Mouse (Mus musculus): ENCODE results near the gene Cyb561. TPM values are rescaled to one million over a fixed set of nuclear protein-coding genes. Genes with fewer than 3 reads are reported as not detected.

Gene Cyb561
- total RNA-seq, 2 experiments from 2014 or later, result 52.7 to 54.0 TPM

GRCm38 (mm10) chr11:105887281-105887680, 65.9 kb downstream of the Cyb561 start:
- intact Hi-C loops (cut with DNase I), result no loop called here

DNA sequence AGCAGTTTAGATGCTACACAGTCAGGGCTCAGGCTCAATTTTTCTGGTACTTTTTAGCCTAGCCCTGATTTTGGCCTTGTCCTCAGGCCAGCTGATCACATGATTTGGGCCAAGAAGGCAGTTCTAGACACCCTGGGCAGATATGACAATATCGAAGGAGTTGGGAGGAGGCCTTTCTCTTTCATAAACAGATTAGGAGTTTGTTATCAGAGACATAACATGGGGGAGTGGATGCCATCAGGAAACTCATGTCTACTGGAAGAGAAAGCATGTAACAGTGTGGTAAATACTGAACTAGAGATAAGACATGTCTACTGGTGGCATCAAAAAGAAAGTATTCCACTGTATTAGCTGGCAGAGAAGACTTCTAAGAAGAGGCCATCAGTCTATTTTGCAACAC, 67.6 kb downstream of the Cyb561 start:
- intact Hi-C loops (cut with DNase I), result no loop called here
- DNase-seq (ENCODE audit: extremely low spot score in 1 of 2, low spot score in 2 of 2), result no peak

More at GRCm38 (mm10) chr11:105887281-105887680, 65.9 kb downstream of the Cyb561 start:
- no peak for DNase-seq (ENCODE audit: extremely low spot score in 1 of 2, low spot score in 2 of 2)

Other genes starting within 250 kb of the Cyb561 start
- 10 to 100 TPM in 1 of 2 experiments, 1 to 10 TPM in 1; 7.5 to 10.6 TPM for gene Ace, start 14.6 kb upstream of the Cyb561 start, total RNA-seq (2021)
- gene Ace3, start 41.3 kb upstream of the Cyb561 start, total RNA-seq (2021), result not detected
- gene Kcnh6, start 54.8 kb upstream of the Cyb561 start, total RNA-seq (2021), result 1 to 10 TPM; 1.6 to 1.9 TPM
- gene Dcaf7, start 83.5 kb upstream of the Cyb561 start, total RNA-seq (2021), result 100 to 1,000 TPM; 228 to 235 TPM
- 10 to 100 TPM; 14.0 TPM for gene Taco1, start 112.7 kb upstream of the Cyb561 start, total RNA-seq (2021)
- gene Map3k3, start 131.3 kb upstream of the Cyb561 start, total RNA-seq (2021), result 10 to 100 TPM; 23.0 to 23.6 TPM
- gene Gm10840, start 207.5 kb upstream of the Cyb561 start, total RNA-seq (2021), result 1 to 10 TPM in 1 of 2 experiments, not detected in 1; 1.5 TPM
- gene Limd2, start 207.5 kb upstream of the Cyb561 start, total RNA-seq (2021), result 10 to 100 TPM; 79.4 to 89.1 TPM
- 10 to 100 TPM; 27.5 to 28.2 TPM for gene Strada, start 248.8 kb upstream of the Cyb561 start, total RNA-seq (2021)

Measured in left cerebral cortex, postnatal 10 days (tissue).